Mouse (Mus musculus): Measurements from ENCODE around the gene Snx29. TPM values are rescaled to one million over a fixed set of nuclear protein-coding genes. Genes with fewer than 3 reads are reported as not detected.

Snx29 gene
- polyA plus RNA-seq, 1 experiment from 2014 or later, result 22.7 TPM

DNA sequence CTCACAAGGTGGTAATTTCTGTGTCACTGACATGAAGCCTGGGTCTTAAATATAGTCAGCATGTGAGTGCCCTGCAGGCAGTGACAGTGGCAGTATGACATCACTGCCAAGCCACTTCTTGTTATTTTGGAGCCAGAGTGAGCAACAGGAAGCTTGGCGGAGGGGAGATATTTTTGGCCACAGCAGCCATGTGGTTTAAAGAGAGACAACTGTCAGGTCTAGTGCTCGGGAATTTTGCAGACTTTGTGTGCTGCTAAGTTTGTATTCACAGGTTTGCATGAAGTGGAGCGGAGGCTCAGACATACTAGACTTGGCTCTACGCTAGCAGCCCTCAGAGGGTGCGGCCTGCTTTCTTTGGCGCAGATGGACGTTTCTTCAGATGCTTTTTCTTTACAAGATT is 138.9 kb downstream of the Snx29 start:
- H3K4me2 ChIP-seq, result no peak overlapping the region
- H3K27ac ChIP-seq, result no peak overlapping the region
- no peak overlapping the region for H3K9ac ChIP-seq
- H3K4me1 ChIP-seq, result no peaks in the 10 kb centered on the region
- ATAC-seq (replicated peaks), result no peak
- H3K4me3 ChIP-seq, result no peak overlapping the region
- no peaks in the 10 kb centered on the region for H3K27me3 ChIP-seq (replicated peaks)
- H3K36me3 ChIP-seq (replicated peaks), result no peaks in the 10 kb centered on the region; the same call in 1 of the 2 replicates
- no peaks in the 10 kb centered on the region for H3K9me3 ChIP-seq
- WGBS, result 82% methylated on average over 7 of the region's 7 CpGs

GRCm38 (mm10) chr16:11468533-11469179 is 145.9 kb downstream of the Snx29 start:
- H3K27me3 ChIP-seq (replicated peaks), result no peaks in the 10 kb centered on the region
- no peaks in the 10 kb centered on the region for H3K36me3 ChIP-seq (replicated peaks)
- no peaks in the 10 kb centered on the region for H3K9me3 ChIP-seq
- H3K27ac ChIP-seq, result no peak overlapping the region
- peak; percentile 74 for ATAC-seq (replicated peaks)
- H3K9ac ChIP-seq, result no peak overlapping the region
- H3K4me1 ChIP-seq, result peaks cover 3% of the 10 kb centered on the region; the same call in 1 of the 2 replicates
- H3K4me2 ChIP-seq, result no peak overlapping the region
- WGBS, result 63% methylated on average over 15 of the region's 15 CpGs
- no peak overlapping the region for H3K4me3 ChIP-seq

- no peaks in the 10 kb centered on the region for H3K36me3 ChIP-seq (replicated peaks)
- no peaks in the 10 kb centered on the region for H3K27me3 ChIP-seq (replicated peaks)
- no peak overlapping the region for H3K4me2 ChIP-seq
- H3K4me1 ChIP-seq, result peaks cover 3% of the 10 kb centered on the region; the same call in 1 of the 2 replicates
- no peak overlapping the region for H3K9ac ChIP-seq
- no peak overlapping the region for H3K4me3 ChIP-seq
- no peak for ATAC-seq (replicated peaks)
- WGBS, result 87% methylated on average over 3 of the region's 3 CpGs
- no peak overlapping the region for H3K27ac ChIP-seq
- H3K9me3 ChIP-seq, result no peaks in the 10 kb centered on the region
These were observed 146.8 kb downstream of the Snx29 start for GRCm38 (mm10) chr16:11469491-11469890.

GRCm38 (mm10) chr16:11471246-11471645 is 148.5 kb downstream of the Snx29 start:
- no peak overlapping the region for H3K4me3 ChIP-seq
- H3K27ac ChIP-seq, result no peak overlapping the region
- H3K27me3 ChIP-seq (replicated peaks), result no peaks in the 10 kb centered on the region
- 66% methylated on average over 2 of the region's 2 CpGs for WGBS
- H3K36me3 ChIP-seq (replicated peaks), result no peaks in the 10 kb centered on the region
- H3K9ac ChIP-seq, result no peak overlapping the region
- H3K9me3 ChIP-seq, result no peaks in the 10 kb centered on the region
- no peak for ATAC-seq (replicated peaks)
- peaks cover 3% of the 10 kb centered on the region; the same call in 1 of the 2 replicates for H3K4me1 ChIP-seq
- no peak overlapping the region for H3K4me2 ChIP-seq

DNA sequence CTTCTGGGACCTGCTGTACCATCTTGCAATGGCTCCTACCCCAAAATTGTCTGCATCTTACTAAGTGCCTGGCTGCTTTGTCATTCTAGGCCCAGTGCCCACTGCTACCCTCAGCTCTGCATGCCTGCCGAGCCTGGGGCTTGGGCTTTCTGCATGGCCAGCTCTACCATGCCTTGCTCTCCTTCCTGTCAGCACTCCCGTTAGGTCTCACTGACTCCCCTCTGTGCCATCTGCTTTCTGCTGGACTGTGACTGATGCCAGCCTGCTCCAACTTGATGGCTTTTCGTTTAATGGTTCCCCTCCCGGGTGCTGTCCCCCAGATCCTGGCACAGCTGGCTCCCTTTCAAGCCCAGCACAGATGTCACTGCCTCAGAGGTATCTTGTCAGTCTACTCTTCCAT is 150.1 kb downstream of the Snx29 start:
- Histone ChIP-seq H3K4me1 (peaks cover 3% of the 10 kb centered on the region; the same call in 1 of the 2 replicates), H3K9me3 (no peaks in the 10 kb centered on the region), H3K9ac (no peak overlapping the region), H3K27me3 (replicated peaks) (no peaks in the 10 kb centered on the region), H3K36me3 (replicated peaks) (no peaks in the 10 kb centered on the region), H3K27ac (no peak overlapping the region), H3K4me3 (no peak overlapping the region), H3K4me2 (no peak overlapping the region)
- no peak for ATAC-seq (replicated peaks)
- WGBS, result 70% methylated on average over 4 of the region's 4 CpGs

DNA sequence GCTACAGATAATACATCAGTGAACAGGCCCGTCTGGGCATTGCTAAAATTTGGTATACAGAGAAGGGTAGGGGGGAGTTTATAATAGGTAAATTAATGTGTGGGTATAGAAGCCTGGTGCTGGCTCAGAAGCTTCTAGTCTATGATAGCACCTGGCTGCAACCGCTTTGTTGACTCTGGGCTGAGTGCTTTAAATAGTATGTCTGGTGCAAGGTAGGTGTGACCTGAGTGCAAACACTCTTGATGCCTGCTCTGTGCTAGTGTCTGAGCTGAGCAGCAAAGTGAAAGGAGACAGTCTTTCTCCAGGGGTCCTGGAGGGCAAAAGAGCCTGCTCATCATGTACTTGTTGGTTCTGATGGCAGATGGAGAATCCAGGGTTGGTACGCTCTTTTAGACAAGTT is 150.8 kb downstream of the Snx29 start:
- no peak overlapping the region for H3K9ac ChIP-seq
- H3K27me3 ChIP-seq (replicated peaks), result no peaks in the 10 kb centered on the region
- 94% methylated on average over 3 of the region's 3 CpGs for WGBS
- no peak overlapping the region for H3K4me3 ChIP-seq
- H3K36me3 ChIP-seq (replicated peaks), result no peaks in the 10 kb centered on the region
- no peaks in the 10 kb centered on the region for H3K9me3 ChIP-seq
- H3K27ac ChIP-seq, result no peak overlapping the region
- no peak overlapping the region for H3K4me2 ChIP-seq
- H3K4me1 ChIP-seq, result peaks cover 2% of the 10 kb centered on the region; the same call in 1 of the 2 replicates
- no peak for ATAC-seq (replicated peaks)

- H3K4me2 ChIP-seq, result no peak overlapping the region
- no peaks in the 10 kb centered on the region for H3K4me1 ChIP-seq
- H3K36me3 ChIP-seq (replicated peaks), result no peaks in the 10 kb centered on the region
- H3K9ac ChIP-seq, result no peak overlapping the region
- no peak overlapping the region for H3K4me3 ChIP-seq
- no peak overlapping the region for H3K27ac ChIP-seq
- H3K9me3 ChIP-seq, result no peaks in the 10 kb centered on the region
- 84% methylated on average over 6 of the region's 6 CpGs for WGBS
- ATAC-seq (replicated peaks), result no peak
- H3K27me3 ChIP-seq (replicated peaks), result no peaks in the 10 kb centered on the region
These were observed 151.3 kb downstream of the Snx29 start for GRCm38 (mm10) chr16:11473893-11474505.

GRCm38 (mm10) chr16:11475137-11475943 is 152.6 kb downstream of the Snx29 start:
- Histone ChIP-seq H3K9ac (no peak overlapping the region), H3K4me1 (no peaks in the 10 kb centered on the region), H3K4me2 (no peak overlapping the region), H3K9me3 (no peaks in the 10 kb centered on the region), H3K36me3 (replicated peaks) (no peaks in the 10 kb centered on the region), H3K27ac (no peak overlapping the region), H3K27me3 (replicated peaks) (no peaks in the 10 kb centered on the region), H3K4me3 (no peak overlapping the region)
- ATAC-seq (replicated peaks), result no peak
- WGBS, result 88% methylated on average over 10 of the region's 10 CpGs

DNA sequence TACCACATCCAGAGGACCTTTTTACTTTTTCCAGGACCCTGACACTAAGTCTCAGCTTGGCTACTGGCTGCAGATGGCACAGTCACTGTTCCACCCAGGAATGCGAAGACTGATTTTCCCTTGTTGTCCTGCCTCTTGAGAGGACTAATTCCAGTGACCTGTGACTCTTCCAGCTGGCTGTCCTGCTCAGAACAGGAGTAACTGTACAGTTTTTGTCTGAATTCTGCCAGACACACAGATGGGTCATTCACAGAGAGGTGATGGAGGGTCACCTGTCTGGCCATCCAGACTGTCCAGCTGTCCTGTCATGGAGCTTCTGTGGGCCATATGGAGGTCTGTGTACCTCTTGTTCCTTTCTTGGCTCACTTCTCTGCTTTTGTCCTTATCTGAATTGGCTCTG is 153.6 kb downstream of the Snx29 start:
- H3K36me3 ChIP-seq (replicated peaks), result no peaks in the 10 kb centered on the region
- H3K4me1 ChIP-seq, result no peaks in the 10 kb centered on the region
- no peak for ATAC-seq (replicated peaks)
- H3K9ac ChIP-seq, result no peak overlapping the region
- H3K4me2 ChIP-seq, result no peak overlapping the region
- no peak overlapping the region for H3K27ac ChIP-seq
- no peak overlapping the region for H3K4me3 ChIP-seq
- 92% methylated on average over 1 of the region's 1 CpGs for WGBS
- H3K27me3 ChIP-seq (replicated peaks), result no peaks in the 10 kb centered on the region
- H3K9me3 ChIP-seq, result no peaks in the 10 kb centered on the region

DNA sequence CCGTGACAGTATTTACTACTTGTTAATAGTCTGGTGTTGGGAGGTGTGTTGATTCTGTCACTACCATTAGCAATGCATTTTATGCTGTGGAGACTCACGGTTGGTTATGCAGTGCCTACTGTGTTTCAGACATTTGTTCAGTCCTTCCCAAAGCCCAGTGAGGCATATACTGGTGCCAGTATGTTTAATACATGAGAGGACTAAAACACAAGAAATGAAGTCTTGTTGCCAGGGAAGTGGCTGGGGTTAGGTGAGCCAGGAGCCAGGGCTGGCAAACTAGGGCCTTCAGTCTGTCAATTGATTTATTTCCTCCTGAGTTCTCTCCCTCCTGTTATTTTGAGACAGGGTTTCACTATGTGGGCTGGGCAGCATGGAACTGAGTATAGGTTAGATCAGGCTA is 154.3 kb downstream of the Snx29 start:
- no peak overlapping the region for H3K9ac ChIP-seq
- no peaks in the 10 kb centered on the region for H3K27me3 ChIP-seq (replicated peaks)
- H3K36me3 ChIP-seq (replicated peaks), result no peaks in the 10 kb centered on the region
- no peak for ATAC-seq (replicated peaks)
- H3K27ac ChIP-seq, result no peak overlapping the region
- no peaks in the 10 kb centered on the region for H3K4me1 ChIP-seq
- H3K4me3 ChIP-seq, result no peak overlapping the region
- 83% methylated on average over 2 of the region's 2 CpGs for WGBS
- no peak overlapping the region for H3K4me2 ChIP-seq
- no peaks in the 10 kb centered on the region for H3K9me3 ChIP-seq

DNA sequence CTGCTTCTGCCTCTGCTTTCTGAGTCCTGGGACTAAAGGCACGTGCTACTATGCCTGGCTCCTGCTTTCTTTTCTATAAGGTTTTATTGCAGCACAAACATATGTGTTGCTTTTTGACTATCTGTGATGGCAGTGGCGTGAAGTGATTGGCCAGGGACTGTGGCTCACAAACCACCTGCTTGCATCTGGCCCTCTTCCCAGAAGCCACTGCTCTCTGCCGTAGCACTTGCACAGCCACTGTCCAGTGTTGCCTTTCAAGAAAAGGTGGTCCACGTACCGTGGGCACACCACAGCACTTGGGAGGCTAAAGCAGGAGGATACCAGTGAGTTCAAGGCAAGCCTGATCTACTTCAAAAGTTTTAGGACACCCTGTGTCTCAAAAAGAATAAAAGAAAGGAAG is 154.9 kb downstream of the Snx29 start:
- 84% methylated on average over 5 of the region's 5 CpGs for WGBS
- Histone ChIP-seq H3K4me1 (no peaks in the 10 kb centered on the region), H3K27ac (no peak overlapping the region), H3K9me3 (no peaks in the 10 kb centered on the region), H3K9ac (no peak overlapping the region), H3K4me3 (no peak overlapping the region), H3K27me3 (replicated peaks) (no peaks in the 10 kb centered on the region), H3K36me3 (replicated peaks) (no peaks in the 10 kb centered on the region), H3K4me2 (no peak overlapping the region)
- no peak for ATAC-seq (replicated peaks)

DNA sequence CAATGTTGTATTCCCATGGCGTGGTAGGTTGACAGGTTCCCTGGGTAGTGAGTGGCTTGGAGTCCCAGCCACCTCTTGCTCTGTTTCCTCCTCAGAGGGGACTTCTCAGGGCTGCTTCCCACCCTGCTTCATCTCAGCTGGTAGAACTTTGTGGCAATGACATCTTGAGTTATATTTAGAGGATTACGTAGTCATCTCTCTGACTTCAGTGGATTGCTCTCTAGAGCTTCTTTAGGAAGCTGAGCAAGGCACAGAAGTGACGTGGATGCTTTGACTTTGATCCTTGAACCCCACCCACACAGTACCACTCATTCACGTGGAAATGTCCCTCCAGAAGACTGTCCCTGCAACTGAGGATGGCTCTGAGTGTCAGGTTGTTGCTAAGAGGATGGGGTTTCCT is 156.9 kb downstream of the Snx29 start:
- Histone ChIP-seq H3K27ac (no peak overlapping the region), H3K4me2 (no peak overlapping the region), H3K9me3 (no peaks in the 10 kb centered on the region), H3K27me3 (replicated peaks) (no peaks in the 10 kb centered on the region), H3K36me3 (replicated peaks) (no peaks in the 10 kb centered on the region), H3K4me3 (no peak overlapping the region), H3K9ac (no peak overlapping the region), H3K4me1 (no peaks in the 10 kb centered on the region)
- WGBS, result 79% methylated on average over 4 of the region's 4 CpGs
- ATAC-seq (replicated peaks), result no peak

Measured in midbrain, embryonic 15.5 days (tissue).